Mouse (Mus musculus) cerebellum, adult (tissue): ENCODE results near the gene Chn2.
A peak's percentile ranks its signal among the peaks of the same experiment; 100 is the strongest.

Experiments used
- ATAC-seq: cut with Nextera tagmentation; 2 replicates; pipeline ENCODE4 v1.9.2; 2017; ENCODE audit warnings: mild to moderate bottlenecking, moderate library complexity, mixed read lengths; ENCODE audit not compliant: insufficient number of reproducible peaks, low FRiP score, low TSS enrichment

The Chn2 gene

GRCm38 (mm10) chr6:54223529-54223928, 184.2 kb downstream of the Chn2 start:
- no peak for ATAC-seq

DNA sequence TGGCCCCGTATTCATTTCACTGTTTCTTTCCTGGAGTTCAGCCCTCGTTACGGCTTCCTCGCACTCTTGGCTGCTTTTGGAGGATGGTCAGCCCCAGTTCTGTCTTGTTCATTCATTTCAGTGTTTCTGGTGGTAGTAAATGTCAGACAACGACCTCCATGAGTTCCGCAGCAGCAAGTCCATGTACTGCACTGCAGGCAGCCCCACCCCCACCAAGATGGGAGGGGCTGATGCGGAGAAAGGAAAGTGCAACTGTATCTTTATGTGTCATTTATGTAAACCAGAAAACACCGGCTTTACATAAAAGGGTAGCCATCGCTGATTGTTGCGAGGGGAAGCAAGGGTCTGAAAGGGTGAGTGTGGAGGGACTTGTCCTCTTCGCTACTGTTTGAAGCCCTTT, 185.0 kb downstream of the Chn2 start:
- no peak for ATAC-seq

DNA sequence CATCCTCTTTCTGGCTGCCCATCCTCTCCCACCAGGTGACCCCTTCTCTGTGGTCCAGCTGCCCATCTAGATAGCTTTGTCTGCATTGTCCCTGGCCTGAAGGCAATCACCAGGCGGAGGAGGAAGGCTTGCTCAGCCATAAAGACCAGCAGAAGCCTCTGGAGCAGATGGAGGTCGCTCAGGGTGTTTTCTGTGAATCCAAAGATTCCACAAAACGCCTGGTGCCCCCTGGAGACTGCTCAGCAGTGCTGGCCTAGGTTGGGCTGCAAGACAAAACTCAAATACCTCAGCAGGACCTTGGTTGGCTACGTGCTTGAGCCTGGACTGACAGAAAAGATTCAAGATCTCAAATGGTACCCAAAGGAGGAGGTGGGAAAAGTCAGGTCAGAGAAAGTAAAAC, 186.0 kb downstream of the Chn2 start:
- ATAC-seq, result no peak

GRCm38 (mm10) chr6:54227061-54227460, 187.7 kb downstream of the Chn2 start:
- no peak for ATAC-seq

- no peak for ATAC-seq
Measured at GRCm38 (mm10) chr6:54228421-54228820, 189.1 kb downstream of the Chn2 start.

- ATAC-seq, result 0 out of 2 replicates have a peak, but pooled peaks have one; percentile 34
Measured at GRCm38 (mm10) chr6:54228874-54229273, 189.5 kb downstream of the Chn2 start.

DNA sequence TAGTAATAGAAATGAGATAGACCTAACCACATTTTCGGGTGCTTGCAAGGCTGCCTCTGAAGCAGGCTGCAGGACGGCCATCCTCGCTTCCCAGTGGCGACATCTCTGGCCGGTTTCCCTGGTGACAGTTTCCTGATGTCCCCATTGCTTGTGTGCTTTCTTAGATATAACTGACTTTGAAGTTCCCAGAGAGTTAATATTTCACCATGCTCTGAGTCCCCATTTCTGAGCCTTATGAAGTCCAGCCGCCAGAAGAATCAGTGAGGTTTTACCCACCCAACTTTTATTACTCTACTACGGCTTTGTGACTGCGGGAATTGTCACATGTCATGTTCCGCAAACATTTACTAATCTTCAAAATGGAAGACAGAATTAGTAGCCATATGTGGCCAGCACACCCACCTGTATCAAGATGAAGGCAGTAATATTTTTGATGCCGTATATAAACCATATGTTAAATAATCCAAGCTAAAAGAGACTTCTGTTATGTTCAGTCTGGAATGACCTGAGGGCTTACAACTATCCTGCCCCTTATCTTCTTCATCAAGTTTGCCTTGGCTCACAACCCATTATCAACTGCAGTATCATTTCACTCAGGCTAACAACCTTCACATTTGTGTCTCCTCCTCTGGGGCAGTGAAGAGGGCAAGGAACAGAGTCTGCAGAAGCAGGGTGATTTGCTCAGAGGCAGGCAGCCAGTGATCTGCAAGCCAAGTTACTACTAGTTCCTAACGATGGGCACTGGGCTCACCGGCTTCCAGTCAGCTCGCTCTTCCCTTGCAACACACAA, 192.6 kb downstream of the Chn2 start:
- no peak for ATAC-seq

DNA sequence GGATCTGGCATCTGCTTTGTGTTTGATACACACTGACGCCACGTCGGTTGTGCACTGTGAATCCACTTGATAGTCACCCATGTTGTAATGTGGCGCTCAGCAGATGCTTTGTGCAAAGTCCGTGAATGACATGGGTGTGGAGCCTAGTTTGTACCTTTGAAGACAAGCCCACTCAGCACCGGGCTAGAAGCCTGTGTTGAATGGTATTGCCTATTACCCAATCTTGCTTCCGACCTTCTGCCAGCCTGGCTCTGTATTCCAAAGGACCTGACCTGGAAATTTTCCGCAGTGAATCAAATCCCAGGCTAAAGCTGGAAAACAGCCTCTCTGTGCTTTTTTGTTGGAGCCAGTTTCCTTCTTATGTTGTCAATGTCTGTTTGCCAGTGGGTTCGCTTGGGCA, 197.1 kb downstream of the Chn2 start:
- ATAC-seq, result peak; percentile 45; the same call in 1 of the 2 replicates

DNA sequence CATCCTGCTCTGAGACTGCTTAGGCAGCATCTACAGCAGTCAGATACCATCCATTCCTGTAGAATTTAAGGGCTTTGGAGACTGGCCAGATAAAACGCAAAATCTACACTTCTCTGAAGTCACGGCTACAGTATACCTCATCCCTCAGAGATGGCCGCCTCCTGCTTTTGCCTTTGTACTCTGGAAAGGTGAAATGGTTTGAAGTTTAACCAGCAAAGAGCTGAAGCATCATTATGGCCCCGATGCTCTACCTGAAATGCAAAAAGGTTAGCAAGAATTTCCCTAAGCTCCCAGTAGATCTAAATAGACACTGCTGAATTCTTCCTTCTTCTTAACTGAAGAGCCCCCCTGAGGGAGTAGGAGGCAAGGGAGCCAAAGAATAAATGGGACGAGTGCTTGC, 202.4 kb downstream of the Chn2 start:
- ATAC-seq, result no peak

GRCm38 (mm10) chr6:54242286-54242685, 202.9 kb downstream of the Chn2 start:
- ATAC-seq, result no peak

DNA sequence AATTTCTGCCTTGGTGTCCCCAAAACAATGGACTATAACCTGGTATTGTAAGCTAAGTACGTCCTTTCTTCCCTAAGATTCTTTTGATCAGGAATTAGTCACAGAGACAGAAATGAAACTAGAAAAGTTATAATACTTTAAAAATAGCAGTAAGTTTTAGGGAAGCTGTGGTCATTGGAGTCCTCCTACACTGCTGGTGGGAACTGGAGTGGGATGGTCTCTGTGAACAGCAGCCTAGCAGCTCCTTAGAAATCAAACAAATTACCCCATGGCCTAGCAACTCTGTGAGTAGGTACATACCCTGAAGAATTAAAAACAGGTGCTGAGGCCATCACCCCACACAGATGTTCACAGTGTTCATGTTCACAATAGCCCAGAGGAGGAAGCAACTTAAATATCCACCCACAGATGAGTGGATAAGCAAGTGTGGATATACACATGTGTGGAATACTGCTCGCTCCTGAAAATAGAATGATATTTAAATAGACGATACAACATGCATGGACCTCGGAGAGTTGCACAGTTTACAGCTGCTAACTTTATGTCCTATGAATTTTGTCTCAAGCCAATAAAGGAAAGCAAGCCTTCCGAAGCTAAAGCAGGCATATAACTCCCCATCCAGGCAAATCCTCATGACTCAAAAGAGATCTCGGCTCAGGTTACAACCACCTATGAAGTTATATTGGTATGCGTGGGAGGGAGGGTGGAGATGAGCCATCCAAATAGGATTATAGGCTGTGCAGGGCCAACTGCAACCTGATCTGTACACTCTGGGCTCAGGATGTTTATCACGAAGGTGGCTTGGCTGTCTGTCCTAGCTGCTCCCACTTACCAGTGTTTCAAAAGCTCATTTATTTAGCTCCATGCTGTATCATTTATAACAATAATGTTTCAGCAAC, 209.2 kb downstream of the Chn2 start:
- no peak for ATAC-seq

GRCm38 (mm10) chr6:54251401-54252191, 212.2 kb downstream of the Chn2 start:
- ATAC-seq, result no peak

DNA sequence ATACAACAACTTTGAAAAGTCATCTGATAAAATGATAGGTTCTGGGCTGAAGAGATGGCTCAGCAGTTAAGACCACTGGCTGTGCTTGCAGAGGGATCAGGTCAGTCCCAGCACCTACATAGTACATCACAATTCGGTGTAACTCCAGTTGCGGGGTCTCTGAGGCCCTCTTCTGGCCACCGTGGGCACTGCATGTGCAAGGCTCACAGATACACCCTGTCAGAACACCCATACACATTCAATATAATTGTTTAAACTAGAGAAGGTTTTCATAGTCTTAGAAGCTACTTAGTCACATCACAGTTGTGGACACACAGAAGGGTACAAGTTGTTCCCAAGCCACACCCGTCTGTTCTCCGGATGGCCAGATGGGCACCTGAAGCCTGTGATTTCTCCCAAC, 213.9 kb downstream of the Chn2 start:
- ATAC-seq, result no peak

DNA sequence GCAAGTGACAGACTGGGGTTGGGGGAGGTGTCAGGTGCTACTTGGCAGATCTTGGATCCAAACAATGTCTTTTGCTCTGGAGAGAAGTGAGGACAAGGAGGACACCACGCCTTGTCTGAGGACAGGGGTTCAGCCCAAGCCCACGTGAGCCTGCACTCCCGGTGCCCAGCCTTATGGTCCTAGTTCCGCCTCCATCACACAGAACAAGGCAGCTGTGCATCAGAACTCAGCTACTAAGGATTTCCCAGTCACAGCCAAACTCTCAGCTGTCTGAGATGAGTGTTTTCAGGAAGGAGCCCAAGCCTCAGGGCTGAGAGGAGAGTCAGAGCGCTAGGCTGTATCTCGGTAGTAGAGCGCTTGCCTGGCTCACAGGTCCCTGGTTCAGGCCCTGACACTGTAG, 214.5 kb downstream of the Chn2 start:
- no peak for ATAC-seq

- peak; percentile 34; the same call in 1 of the 2 replicates for ATAC-seq
Measured at GRCm38 (mm10) chr6:54254759-54255158, 215.4 kb downstream of the Chn2 start.

DNA sequence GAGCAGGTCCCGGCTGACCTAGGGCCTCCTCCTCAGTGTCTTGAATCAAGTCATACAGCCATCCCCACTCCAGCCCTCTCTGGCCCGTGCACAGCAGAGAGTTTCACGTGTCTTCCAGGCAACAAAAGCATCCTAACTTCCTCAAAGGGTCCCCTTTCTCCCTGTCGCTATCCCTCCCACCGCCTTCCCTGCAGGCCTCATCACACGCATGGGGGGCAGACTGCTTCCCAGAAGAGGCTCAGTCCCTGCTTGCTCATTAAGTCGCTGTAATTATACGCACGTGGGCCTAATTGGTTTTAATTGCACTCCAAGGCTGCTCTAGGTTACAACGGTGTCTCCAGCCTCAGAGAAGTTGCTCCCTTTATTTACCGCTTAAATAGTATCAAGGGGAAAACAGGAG, 216.0 kb downstream of the Chn2 start:
- no peak for ATAC-seq

DNA sequence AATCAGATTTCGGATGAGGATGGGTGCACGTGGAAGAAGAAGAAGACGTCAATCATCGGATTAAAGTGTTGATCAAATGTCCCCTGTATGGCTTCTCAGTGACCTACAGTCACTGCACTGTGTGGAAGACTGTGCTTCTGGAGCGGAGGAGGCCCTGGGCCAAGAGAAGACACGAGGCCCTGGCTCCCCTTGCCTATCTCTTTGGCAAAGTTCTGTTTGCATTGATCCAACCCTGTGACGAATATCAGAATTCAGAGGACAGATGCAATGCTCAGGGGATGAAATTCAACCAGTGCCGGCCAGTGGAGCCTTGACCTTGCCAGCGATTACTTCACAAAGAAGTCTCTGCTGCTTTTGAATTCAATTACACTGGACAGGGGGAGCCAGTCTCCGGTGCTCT, 217.0 kb downstream of the Chn2 start:
- ATAC-seq, result no peak

DNA sequence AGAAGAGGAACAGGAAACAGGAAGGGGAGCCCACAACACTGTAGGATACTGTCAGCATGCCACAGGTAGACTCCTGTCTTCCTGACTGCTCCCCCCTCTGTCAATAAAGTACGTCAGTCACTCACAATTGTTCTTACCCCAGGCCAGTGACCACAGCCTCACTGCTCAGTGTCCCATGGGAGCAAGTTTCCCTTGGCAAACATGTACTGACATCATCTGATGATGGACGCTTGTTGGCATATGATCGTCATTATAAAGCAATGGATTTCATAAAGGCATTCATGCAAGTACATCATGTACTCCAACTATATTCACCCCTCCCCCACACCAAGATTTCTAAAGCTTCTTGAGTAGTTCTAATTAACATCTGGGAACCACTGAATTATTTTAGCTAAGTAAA, 218.2 kb downstream of the Chn2 start:
- no peak for ATAC-seq

DNA sequence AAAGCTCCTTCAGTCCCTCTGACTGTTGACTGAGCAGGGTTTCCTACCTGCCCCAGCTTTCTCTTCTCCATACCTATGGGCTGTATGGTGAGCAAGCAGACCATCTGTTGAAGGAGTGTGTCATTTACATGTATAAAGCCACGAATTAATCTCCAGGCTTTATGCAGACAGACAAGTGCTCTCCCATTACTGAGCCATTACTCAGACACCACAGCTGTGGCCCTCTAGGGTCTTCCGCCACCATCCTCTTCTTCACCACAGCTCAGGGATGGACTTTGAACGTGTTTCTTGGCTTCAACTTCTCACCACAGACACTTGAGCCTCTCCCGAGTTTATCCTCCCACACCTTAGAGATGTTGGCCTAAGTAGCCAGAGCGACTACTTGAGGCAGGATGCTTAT, 219.1 kb downstream of the Chn2 start:
- ATAC-seq, result no peak

DNA sequence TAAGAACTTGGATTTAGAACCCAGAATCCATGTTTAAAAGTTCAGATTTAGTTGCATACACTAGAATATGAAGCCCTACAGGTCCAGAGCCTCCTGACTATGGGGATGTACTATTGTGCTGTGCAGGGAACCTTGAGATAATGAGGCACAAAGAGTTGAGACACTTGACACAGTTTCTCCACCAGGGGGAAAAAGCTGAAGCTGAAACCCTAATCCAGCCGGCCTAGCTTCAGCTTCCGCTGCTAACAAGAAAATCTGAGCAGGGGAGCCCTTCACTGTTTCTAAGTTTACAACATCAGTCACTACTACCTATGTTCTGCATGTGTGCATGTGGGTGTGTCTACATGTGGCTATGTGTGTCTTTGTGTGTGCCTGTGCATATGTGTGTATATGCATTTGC, 223.4 kb downstream of the Chn2 start:
- no peak for ATAC-seq

- ATAC-seq, result no peak
Measured at GRCm38 (mm10) chr6:54263890-54264289, 224.5 kb downstream of the Chn2 start.
